Mouse (Mus musculus): Measurements from ENCODE around the gene Il4i1.

DNA sequence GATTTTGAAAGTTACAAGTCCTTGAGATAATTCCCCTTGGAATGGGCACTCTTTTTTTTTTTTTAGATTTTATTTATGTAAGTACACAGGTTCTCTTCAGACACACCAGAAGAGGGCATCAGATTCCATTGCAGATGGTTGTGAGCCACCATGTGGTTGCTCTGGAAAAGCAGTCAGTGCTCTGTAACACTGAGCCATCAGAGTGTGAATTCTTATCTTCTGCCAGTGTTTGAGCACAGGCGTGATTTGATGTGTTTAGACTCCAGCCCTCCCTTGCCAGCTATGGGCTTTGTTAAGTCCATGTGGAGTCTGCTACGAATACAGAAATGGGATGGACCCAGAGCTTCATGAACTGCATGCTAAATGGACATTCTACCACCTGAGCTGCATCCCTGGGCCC, 2.0 kb downstream of the Il4i1 start:
- TF ChIP-seq CTCF (IDR thresholded peaks at IDR 0.05; ENCODE audit: insufficient read depth, low read depth, low read length) (no peak), POLR2A (IDR thresholded peaks at IDR 0.05; ENCODE audit: insufficient read depth, low read depth, low read length) (no peak)

Measured in olfactory bulb, adult 2 months (tissue).